Mouse (Mus musculus) limb, embryonic 14.5 days (tissue): ENCODE measurements around the gene Ccdc61. TPM values are rescaled to one million over a fixed set of nuclear protein-coding genes. Genes with fewer than 3 reads are reported as not detected.
"Not testable (repeated sequence)": the region's sequence is repeated elsewhere in the genome, so short reads cannot be mapped to it uniquely, and the experiment has no call there.

Experiments used
- ATAC-seq: fragments of 200-750 bp; cut with Nextera tagmentation; 2 replicates; pipeline ENCODE4 v1.8.0; 2017; ENCODE audit warnings: low read depth, moderate number of reproducible peaks, moderate TSS enrichment; ENCODE audit not compliant: low FRiP score
- DNase-seq: peaks from one replicate; pipeline ENCODE4 v3.0.0-alpha.2; 2015; ENCODE audit warnings: low spot score
- H3K27ac ChIP-seq: fragments of 300-500 bp; sonication (generic); replicated peaks from 2 replicates; pipeline ENCODE4 v1.5.1; 2014; ENCODE audit warnings: low read depth, mild to moderate bottlenecking, low read length, moderate library complexity, mixed read lengths
- H3K27me3 ChIP-seq: fragments of 300-500 bp; sonication (generic); 2 replicates; pipeline ENCODE4 v1.6.1; 2014; ENCODE audit warnings: low read length, mixed read lengths; ENCODE audit not compliant: control insufficient read depth, insufficient read depth
- H3K36me3 ChIP-seq: fragments of 300-500 bp; sonication (generic); 2 replicates; pipeline ENCODE4 v1.6.1; 2014; ENCODE audit warnings: mild to moderate bottlenecking, low read length, moderate library complexity, mixed read lengths; ENCODE audit not compliant: control insufficient read depth, insufficient read depth
- H3K4me1 ChIP-seq: fragments of 300-500 bp; sonication (generic); 2 replicates; pipeline ENCODE4 v1.6.1; 2014; ENCODE audit warnings: antibody characterized with exemption, low read length, mixed read lengths; ENCODE audit not compliant: control insufficient read depth, insufficient read depth
- H3K4me2 ChIP-seq: fragments of 300-500 bp; sonication (generic); replicated peaks from 2 replicates; pipeline ENCODE4 v1.6.1; 2014; ENCODE audit warnings: low read depth, mild to moderate bottlenecking, low read length, moderate library complexity; ENCODE audit not compliant: severe bottlenecking
- H3K4me3 ChIP-seq: fragments of 300-500 bp; sonication (generic); replicated peaks from 2 replicates; pipeline ENCODE4 v1.5.1; 2014; ENCODE audit warnings: low read length
- H3K9ac ChIP-seq: fragments of 300-500 bp; sonication (generic); 2 replicates; pipeline ENCODE4 v1.6.1; 2014; ENCODE audit warnings: mild to moderate bottlenecking, low read depth, low read length, moderate library complexity; ENCODE audit not compliant: severe bottlenecking
- H3K9me3 ChIP-seq: fragments of 300-500 bp; sonication (generic); 2 replicates; pipeline ENCODE4 v1.6.1; 2016; ENCODE audit warnings: low read length; ENCODE audit not compliant: control insufficient read depth
- POLR2A ChIP-seq: fragments of 200-500 bp; IDR thresholded peaks from 2 replicates; pipeline ENCODE4 v1.8.0; 2012; ENCODE audit warnings: inconsistent platforms, mild to moderate bottlenecking, moderate library complexity, borderline replicate concordance; ENCODE audit not compliant: insufficient read depth, insufficient read length; ENCODE audit errors: extremely low read depth
- WGBS: fragments of 180-500 bp; shearing (Covaris S2); extraction: QIAGEN DNeasy Blood & Tissue Kit; methylation state at CpG from one replicate; pipeline ENCODE4 v1.1.7; 2014; 5-methylcytosine and 5-hydroxymethylcytosine counted together
- polyA plus RNA-seq, 2 experiments: library from polyadenylated mRNA; depleted of rRNA in 1 of 2; stranded (reverse) in 1 of 2; unstranded in 1 of 2; fragments of >200 nt; fragmentation: Nextera tagmentation in 1 of 2; extraction: Ambion mirVana in 1 of 2; gene quantifications; 2 replicates each; pipeline versions ENCODE4 v1.2.1 to v1.2.3; 2012 to 2014

The Ccdc61 gene
- polyA plus RNA-seq, 2 experiments, result 23.9 to 46.7 TPM

DNA sequence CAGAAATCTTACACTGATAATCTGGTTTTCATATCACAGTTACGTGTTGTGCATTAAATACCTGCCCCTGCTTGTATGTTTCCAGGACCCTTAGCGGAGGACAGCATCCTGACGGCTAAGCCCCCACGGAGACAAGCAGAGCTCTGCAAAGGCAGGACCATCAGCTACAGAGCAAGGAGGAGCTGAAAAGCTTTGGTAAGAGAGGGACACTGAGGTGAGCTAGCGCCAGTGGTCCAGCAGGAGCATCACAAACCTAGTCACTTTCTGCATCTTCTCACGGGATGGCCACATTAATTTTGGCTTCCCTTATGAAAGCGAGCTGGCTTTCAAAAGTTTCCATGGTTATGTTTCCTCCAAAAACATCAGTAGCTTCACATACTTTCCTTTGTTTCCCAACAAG, 37.4 kb downstream of the Ccdc61 start:
- Histone ChIP-seq H3K9me3 (no peaks in the 10 kb centered on the region), H3K9ac (peak overlapping the region; percentile 52; the same call in 1 of the 2 replicates), H3K4me1 (peaks cover 3% of the 10 kb centered on the region; the same call in 1 of the 2 replicates), H3K27me3 (no peaks in the 10 kb centered on the region), H3K36me3 (no peaks in the 10 kb centered on the region), H3K4me2 (peak overlapping the region; percentile 81), H3K4me3 (peak overlapping the region; percentile 35), H3K27ac (no peak overlapping the region)
- WGBS, result 5% methylated on average over 7 of the region's 7 CpGs
- DNase-seq (no peak), ATAC-seq (0 out of 2 replicates have a peak, but pooled peaks have one; percentile 30)
- no peak for TF ChIP-seq POLR2A

DNA sequence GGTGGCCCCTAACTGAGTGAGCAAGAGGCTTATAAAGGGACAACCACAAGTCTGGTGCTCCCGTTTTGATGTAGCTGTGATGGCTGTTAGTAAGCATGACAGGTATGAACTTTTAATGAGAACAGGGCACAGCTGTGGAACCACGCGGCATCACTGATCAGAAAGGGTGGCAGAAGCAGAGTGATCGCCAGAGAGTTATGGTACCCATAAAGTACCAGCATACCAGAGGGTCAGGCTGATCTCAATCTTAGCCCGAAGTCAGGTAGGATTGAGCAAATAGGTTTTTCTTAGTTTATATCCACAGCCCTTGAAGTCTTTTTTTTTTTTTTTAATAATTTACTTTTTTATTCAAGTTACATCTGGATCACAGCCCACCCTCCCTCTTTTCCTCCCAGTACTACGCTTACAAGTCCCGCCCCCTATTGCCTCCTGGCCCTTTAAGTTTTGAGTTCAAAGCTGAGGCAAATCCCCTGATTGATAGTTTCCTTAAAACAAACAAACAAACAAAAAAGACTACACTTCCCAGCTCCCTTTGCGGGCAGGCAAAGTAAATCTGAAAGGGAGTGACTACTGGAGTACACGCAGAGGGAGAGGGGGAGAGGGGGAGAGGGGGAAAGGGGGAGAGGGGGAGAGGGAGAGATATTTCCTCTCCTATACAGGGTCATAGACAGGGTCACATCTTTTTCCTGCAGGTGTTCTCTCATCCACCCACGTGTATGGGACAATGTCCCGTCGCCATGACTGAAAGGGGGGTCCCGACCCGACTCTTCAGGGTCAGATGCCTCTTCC, 38.0 kb downstream of the Ccdc61 start:
- DNase-seq, result no peak
- no peak for TF ChIP-seq POLR2A
- Histone ChIP-seq H3K4me2 (peak overlapping the region; percentile 81), H3K4me3 (peak overlapping the region; percentile 35), H3K9me3 (no peaks in the 10 kb centered on the region), H3K36me3 (no peaks in the 10 kb centered on the region), H3K4me1 (peaks cover 3% of the 10 kb centered on the region; the same call in 1 of the 2 replicates), H3K9ac (peak overlapping the region; percentile 52; the same call in 1 of the 2 replicates), H3K27me3 (no peaks in the 10 kb centered on the region), H3K27ac (no peak overlapping the region)
- 0 out of 2 replicates have a peak, but pooled peaks have one; percentile 4 for ATAC-seq
- 15% methylated on average over 13 of the region's 14 CpGs for WGBS

DNA sequence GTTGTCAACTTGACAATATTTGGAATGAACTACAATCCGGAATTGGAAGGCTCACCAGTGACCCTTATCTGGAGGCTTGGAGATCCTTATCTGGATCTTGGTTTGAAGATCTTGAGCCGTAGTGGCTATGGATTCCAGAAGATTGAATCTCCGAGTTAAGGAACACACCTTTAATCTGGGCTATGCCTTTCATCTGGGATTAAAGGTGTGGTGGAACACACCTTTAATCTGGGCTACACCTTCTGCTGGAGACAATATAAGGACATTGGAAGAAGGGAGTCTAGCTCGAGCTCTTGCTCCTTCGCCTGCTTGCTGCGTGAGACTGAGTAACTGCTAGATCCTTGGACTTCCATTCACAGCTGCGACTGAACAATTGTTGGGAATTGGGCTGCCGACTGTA, 39.2 kb downstream of the Ccdc61 start, which contains the start of gene Pglyrp1:
Gene Pglyrp1 (plus strand): TSS at position 301 of the 400 bp plus-strand sequence.
- H3K27ac ChIP-seq, DNase-seq, H3K36me3 ChIP-seq, H3K4me1 ChIP-seq, H3K4me3 ChIP-seq, H3K9me3 ChIP-seq, ATAC-seq, H3K9ac ChIP-seq, H3K27me3 ChIP-seq: not testable (repeated sequence)
- H3K4me2 ChIP-seq, result 0 out of 2 replicates have a peak within 1 kb of the TSS, but pooled peaks have one; percentile 81
- no CpG with 5 or more reads among the region's 8 CpGs for WGBS

DNA sequence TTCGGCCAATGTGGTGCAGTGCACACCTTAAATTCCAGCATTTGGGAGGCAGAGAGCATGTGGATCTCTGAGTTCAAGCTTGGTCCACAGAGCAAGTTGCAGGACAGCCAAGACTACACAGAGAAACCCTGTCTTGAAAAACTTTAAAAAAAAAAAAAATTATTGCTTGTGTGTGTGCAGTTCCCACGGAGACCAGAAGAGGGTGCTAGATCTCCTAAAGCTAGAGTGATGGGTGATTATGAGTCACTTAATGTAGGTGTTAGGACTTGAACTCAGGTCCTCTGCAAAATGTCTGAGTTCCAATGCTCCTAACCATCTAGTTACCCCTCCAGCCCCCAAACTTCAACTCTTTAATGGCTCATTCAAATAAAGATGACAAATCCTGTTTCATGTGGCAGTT, 41.7 kb downstream of the Ccdc61 start:
- Histone ChIP-seq H3K27me3 (no peaks in the 10 kb centered on the region), H3K4me3 (no peak overlapping the region), H3K4me2 (no peak overlapping the region), H3K9ac (no peak overlapping the region), H3K27ac (no peak overlapping the region), H3K36me3 (no peaks in the 10 kb centered on the region), H3K4me1 (peaks cover 3% of the 10 kb centered on the region; the same call in 1 of the 2 replicates), H3K9me3 (no peaks in the 10 kb centered on the region)
- DNase-seq (no peak), ATAC-seq (no peak)
- WGBS, result 83% methylated on average over 2 of the region's 2 CpGs
- TF ChIP-seq POLR2A, result no peak

DNA sequence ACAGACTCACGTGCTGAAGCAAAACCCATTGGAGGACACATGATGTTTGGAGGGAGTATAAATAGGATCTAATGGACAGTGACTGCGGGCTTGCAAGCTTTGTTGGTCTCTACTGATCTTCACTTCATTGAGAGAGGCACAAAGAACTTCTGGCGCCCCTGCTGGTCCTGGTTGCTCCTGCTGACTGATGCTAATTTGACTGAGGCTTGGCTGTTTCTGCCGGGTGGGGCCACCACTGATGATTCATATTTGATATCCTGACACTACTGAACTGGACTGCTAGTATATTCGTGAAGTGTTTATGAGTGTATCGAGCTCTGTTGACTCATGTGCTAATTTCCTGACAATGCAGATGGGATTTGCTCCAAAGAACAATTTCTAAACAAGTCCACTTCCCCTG, 47.4 kb downstream of the Ccdc61 start:
- no peak overlapping the region for H3K4me3 ChIP-seq
- 88% methylated on average over 6 of the region's 6 CpGs for WGBS
- H3K36me3 ChIP-seq, result no peaks in the 10 kb centered on the region
- no peak for DNase-seq
- no peak overlapping the region for H3K27ac ChIP-seq
- H3K4me2 ChIP-seq, result no peak overlapping the region
- ATAC-seq, result no peak
- no peak overlapping the region for H3K9ac ChIP-seq
- H3K4me1 ChIP-seq, result no peaks in the 10 kb centered on the region
- TF ChIP-seq POLR2A, result no peak
- H3K9me3 ChIP-seq, result no peaks in the 10 kb centered on the region
- H3K27me3 ChIP-seq, result no peaks in the 10 kb centered on the region
